19 mouse cellular contexts compared by ENCODE assay signal in the genomic region with DNA sequence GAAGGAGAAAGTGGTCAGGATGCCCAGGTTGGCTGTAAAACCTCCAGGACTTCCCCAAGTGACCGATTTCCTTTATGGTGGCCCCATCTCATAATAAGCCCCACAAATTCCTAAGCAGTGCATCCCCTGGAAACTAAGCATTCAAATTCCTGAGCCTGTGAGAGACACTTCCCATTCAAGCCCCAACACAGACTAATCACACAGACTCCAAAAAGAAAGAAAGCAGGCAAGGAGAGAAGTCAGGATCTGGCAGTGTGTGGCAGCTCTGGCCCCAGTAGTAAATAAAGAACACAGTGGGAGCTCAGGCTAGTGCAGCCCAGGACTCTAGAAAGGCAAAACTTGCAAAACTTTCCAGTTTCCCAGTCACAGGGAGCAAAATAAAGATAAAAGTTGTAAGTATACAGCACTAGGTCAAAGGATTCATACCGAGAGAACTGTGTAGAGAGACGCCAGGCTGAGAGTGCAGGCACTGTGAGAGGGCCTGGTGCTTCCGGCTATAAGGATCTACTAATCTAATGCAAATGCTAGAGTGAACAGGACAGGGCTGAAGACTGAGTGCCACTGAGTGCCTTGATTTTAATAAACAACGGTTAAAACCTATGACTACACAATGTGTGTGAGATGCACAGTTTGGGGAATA. TPM values are rescaled to one million over a fixed set of nuclear protein-coding genes. Genes with fewer than 3 reads are reported as not detected.
A peak's percentile ranks its signal among the peaks of the same experiment; 100 is the strongest.
DNase-seq lines count a peak whose midpoint lies in the region; ATAC-seq lines count a peak whose summit lies in the region.
"Had no signal": no experiment of that assay in that cellular context is flagged by ENCODE, and none has a peak within 500 bp of the region (broad histone marks: within the 10 kb centered on the region; RNA-seq: fewer than 3 reads in every experiment).

No protein-coding gene starts in this region.

- no peaks in the 10 kb centered on the region for H3K27me3 ChIP-seq in hindbrain, embryonic 11.5 days (ENCODE audit: control insufficient read depth, insufficient read depth, low read length)
- no peaks in the 10 kb centered on the region for H3K27me3 ChIP-seq in midbrain, embryonic 11.5 days (ENCODE audit: control insufficient read depth, insufficient read depth, low read length)
- H3K27me3 ChIP-seq: heart, embryonic 12.5 days; megakaryocyte, embryonic 14.5 days had no signal

- H3K4me3 ChIP-seq in hindbrain, embryonic 11.5 days (ENCODE audit: low read depth, low read length): no peak overlapping the region
- no peak overlapping the region for H3K4me3 ChIP-seq in midbrain, embryonic 11.5 days (ENCODE audit: low read depth, low read length)
- H3K4me3 ChIP-seq: heart, embryonic 12.5 days; megakaryocyte, embryonic 14.5 days had no signal

- ATAC-seq in hindbrain, embryonic 11.5 days (ENCODE audit: low FRiP score): peak; percentile 57; the same call in 1 of the 2 replicates
- peak; percentile 74 for ATAC-seq in midbrain, embryonic 11.5 days (ENCODE audit: low FRiP score)

- no peaks in the 10 kb centered on the region for H3K36me3 ChIP-seq in hindbrain, embryonic 11.5 days (ENCODE audit: control insufficient read depth, insufficient read depth, low read length)
- no peaks in the 10 kb centered on the region for H3K36me3 ChIP-seq in midbrain, embryonic 11.5 days (ENCODE audit: control insufficient read depth, insufficient read depth, low read length)
- H3K36me3 ChIP-seq: heart, embryonic 12.5 days had no signal

- H3K4me1 ChIP-seq in hindbrain, embryonic 11.5 days (replicated peaks; ENCODE audit: control insufficient read depth, insufficient read depth, low read length): no peaks in the 10 kb centered on the region
- no peaks in the 10 kb centered on the region for H3K4me1 ChIP-seq in midbrain, embryonic 11.5 days (ENCODE audit: control insufficient read depth, insufficient read depth, low read length)

- H3K27ac ChIP-seq in hindbrain, embryonic 11.5 days (ENCODE audit: low read depth, low read length): peak overlapping the region; percentile 56
- H3K27ac ChIP-seq in midbrain, embryonic 11.5 days (ENCODE audit: low read depth, low read length): peak overlapping the region; percentile 2; the same call in 1 of the 2 replicates

- H3K9ac ChIP-seq in hindbrain, embryonic 11.5 days (ENCODE audit: low read depth, low read length): no peak overlapping the region
- H3K9ac ChIP-seq in midbrain, embryonic 11.5 days (ENCODE audit: low read length): peak overlapping the region; percentile 22; the same call in 1 of the 2 replicates
- H3K9ac ChIP-seq: heart, embryonic 12.5 days had no signal

- no peaks in the 10 kb centered on the region for H3K9me3 ChIP-seq in hindbrain, embryonic 11.5 days (ENCODE audit: control insufficient read depth, low read length)
- H3K9me3 ChIP-seq in midbrain, embryonic 11.5 days (ENCODE audit: control insufficient read depth, low read length): no peaks in the 10 kb centered on the region
- H3K9me3 ChIP-seq: heart, embryonic 12.5 days; megakaryocyte, embryonic 14.5 days had no signal

- DNase-seq in heart, adult 11 months: peak; percentile 81
- DNase-seq in heart, postnatal 4 days: no peak
- DNase-seq in hindbrain, embryonic 11.5 days (ENCODE audit: low spot score): no peak
- peak; percentile 89 for DNase-seq in midbrain, embryonic 11.5 days (ENCODE audit: low spot score, missing footprints)
- no peak for DNase-seq in cerebellum, postnatal 14 days
- no peak for DNase-seq in gastrocnemius, adult 18-20 months (ENCODE audit: low spot score)
- DNase-seq in kidney, postnatal 36 days: no peak
- no peak for DNase-seq in cerebellum, postnatal 36 days
- DNase-seq: cerebellum, adult 11-12 months; kidney, adult 18-20 months; kidney, postnatal 25 days; layer of hippocampus, postnatal 36 days; right cerebral cortex, adult 18-20 months; spleen, adult 18-20 months; thymus, postnatal 14 days had no signal

- no peak overlapping the region for H3K4me2 ChIP-seq in hindbrain, embryonic 11.5 days (replicated peaks; ENCODE audit: low read depth, low read length)
- H3K4me2 ChIP-seq in midbrain, embryonic 11.5 days: no peak overlapping the region
- H3K4me2 ChIP-seq: heart, embryonic 12.5 days; liver, embryonic 11.5 days had no signal

- 36% methylated on average over 5 of the region's 5 CpGs for WGBS in hindbrain, embryonic 11.5 days
- WGBS in midbrain, embryonic 11.5 days: 22% methylated on average over 5 of the region's 5 CpGs

RNA-seq across cellular contexts. Expression of a gene that starts 24.8 kb away (rescaled TPM):
- total RNA-seq in heart, postnatal 4 days (2021): 100 to 1,000 TPM; 208 to 209 TPM
- 28.6 and 38.6 TPM in 2 replicates for polyA plus RNA-seq in hindbrain, embryonic 11.5 days (2014; fragmentation: Nextera tagmentation; extraction: Ambion mirVana)
- 19.9 and 21.7 TPM in 2 replicates for polyA plus RNA-seq in midbrain, embryonic 11.5 days (2014; fragmentation: Nextera tagmentation; extraction: Ambion mirVana)
- total RNA-seq in gastrocnemius, adult 18-20 months (2021): 10 to 100 TPM; 83.1 to 87.8 TPM
- total RNA-seq: common myeloid progenitor, adult 5-6 weeks had no signal

Comparison
In these comparisons a context has a peak if more than half of its experiments do, and no peak if none do; other contexts are left out.
1. DNase-seq: peak in heart, adult 11 months (single experiment) and midbrain, embryonic 11.5 days (single experiment); none in heart, postnatal 4 days (single experiment), hindbrain, embryonic 11.5 days (single experiment), cerebellum, postnatal 14 days (0 of 2), gastrocnemius, adult 18-20 months (single experiment), kidney, postnatal 36 days (0 of 2) and cerebellum, postnatal 36 days (0 of 2).